Mouse (Mus musculus) embryonic fibroblast, embryonic 13.5 days (primary cell): ENCODE results near the gene Plxna2. TPM values are rescaled to one million over a fixed set of nuclear protein-coding genes. Genes with fewer than 3 reads are reported as not detected.

Source experiments
- H3K27ac ChIP-seq: 2 replicates; pipeline ENCODE4 v1.5.1; 2012; ENCODE audit warnings: low read length, control low read depth, inconsistent platforms; ENCODE audit not compliant: insufficient read depth
- H3K4me1 ChIP-seq: 2 replicates; pipeline ENCODE4 v1.6.1; 2011; ENCODE audit warnings: low read length; ENCODE audit not compliant: control insufficient read depth, insufficient read depth
- H3K4me3 ChIP-seq: 2 replicates; pipeline ENCODE4 v1.5.1; 2011; ENCODE audit warnings: mild to moderate bottlenecking, control low read depth, low read length; ENCODE audit not compliant: insufficient read depth
- CTCF ChIP-seq: IDR thresholded peaks from 2 replicates; pipeline ENCODE4 v1.5.1; 2011; ENCODE audit warnings: mild to moderate bottlenecking, control low read depth, low read length, moderate library complexity, borderline replicate concordance; ENCODE audit not compliant: insufficient read depth
- POLR2A ChIP-seq: IDR thresholded peaks from 2 replicates; pipeline ENCODE4 v1.6.1; 2011; ENCODE audit warnings: low read depth, mild to moderate bottlenecking, control low read depth, low read length, moderate library complexity
- polyA plus RNA-seq: library from polyadenylated mRNA; stranded (reverse); fragments of >200 nt; gene quantifications from 2 replicates; pipeline ENCODE4 v1.2.4, GENCODE M21; 2011; ENCODE audit warnings: low read depth; ENCODE audit not compliant: missing spikeins, insufficient read length

Plxna2 gene
- polyA plus RNA-seq, 1 experiment = 12.9 TPM

- Histone ChIP-seq H3K4me1 (no peaks in the 10 kb centered on the region), H3K4me3 (no peak overlapping the region), H3K27ac (no peak overlapping the region)
- TF ChIP-seq CTCF (no peak), POLR2A (no peak)
Observed at GRCm38 (mm10) chr1:194635411-194635810, 17.4 kb downstream of the Plxna2 start.

DNA sequence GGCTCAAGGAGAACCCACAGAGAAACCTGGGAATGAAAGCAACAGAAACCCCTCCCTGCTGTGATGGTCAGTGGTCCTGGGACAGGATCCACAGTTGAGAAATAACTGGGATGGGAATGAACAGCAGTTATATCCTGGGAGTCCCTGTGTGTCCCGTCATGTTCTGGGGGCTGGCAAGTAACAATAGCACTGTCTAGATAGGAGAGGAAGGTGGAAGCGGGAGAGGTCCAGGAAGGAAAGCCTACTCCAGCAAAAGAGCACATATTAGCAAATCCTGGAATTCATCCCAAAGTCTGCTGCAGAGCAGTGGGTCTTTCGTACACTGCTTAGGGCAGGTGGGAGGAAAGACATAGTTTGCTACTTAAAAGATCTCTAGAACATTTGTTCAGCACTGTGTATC lies 17.9 kb downstream of the Plxna2 start:
- Histone ChIP-seq H3K27ac (no peak overlapping the region), H3K4me3 (no peak overlapping the region), H3K4me1 (0 out of 2 replicates have a peak, but pooled peaks cover under 1% of the 10 kb centered on the region)
- no peak for TF ChIP-seq POLR2A
- TF ChIP-seq CTCF = no peak

DNA sequence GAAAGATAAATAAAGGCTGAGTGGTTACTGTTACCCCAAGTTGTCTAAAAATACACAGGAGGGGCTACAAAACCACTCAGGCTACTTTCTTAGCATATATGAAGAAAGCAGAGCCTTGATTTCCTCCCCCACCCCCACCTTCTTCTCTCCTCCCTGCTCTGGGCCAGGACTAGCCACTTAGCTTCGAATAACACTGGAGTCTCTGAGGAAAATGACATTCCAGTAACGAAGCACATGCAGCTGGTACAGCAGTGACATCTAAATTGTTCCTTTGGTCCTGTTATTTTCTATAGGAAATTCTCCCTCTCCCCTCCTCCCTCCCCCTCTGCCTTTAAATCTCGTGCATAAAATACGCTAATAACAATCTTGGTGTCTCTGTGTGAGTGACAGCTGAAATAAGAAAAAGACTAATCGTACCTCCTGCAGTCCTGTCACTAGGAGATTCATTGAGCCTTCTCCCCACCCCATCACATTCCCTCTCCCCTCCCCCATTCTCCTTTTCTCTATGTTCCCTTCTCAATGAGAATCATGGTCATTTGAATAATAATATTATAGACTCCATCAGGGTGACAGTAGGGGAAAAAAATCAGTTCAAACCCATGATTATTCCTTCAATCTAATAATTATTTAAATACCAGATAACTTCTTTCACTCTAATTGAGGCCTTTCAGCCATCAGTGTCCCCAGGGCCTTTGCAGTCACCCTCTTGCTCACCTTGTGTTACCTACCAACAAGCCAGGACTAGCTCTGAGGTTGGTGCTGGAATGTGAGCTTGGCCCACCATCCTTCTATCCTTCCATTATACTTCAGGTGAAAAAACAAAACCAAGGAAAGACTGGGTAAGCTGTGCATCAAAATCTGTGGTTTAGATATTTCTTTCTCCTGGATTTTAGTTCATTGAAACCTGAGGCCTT lies 19.6 kb downstream of the Plxna2 start:
- TF ChIP-seq POLR2A = no peak
- no peak for TF ChIP-seq CTCF
- Histone ChIP-seq H3K27ac (no peak overlapping the region), H3K4me1 (peaks cover 7% of the 10 kb centered on the region; the same call in 1 of the 2 replicates), H3K4me3 (no peak overlapping the region)

DNA sequence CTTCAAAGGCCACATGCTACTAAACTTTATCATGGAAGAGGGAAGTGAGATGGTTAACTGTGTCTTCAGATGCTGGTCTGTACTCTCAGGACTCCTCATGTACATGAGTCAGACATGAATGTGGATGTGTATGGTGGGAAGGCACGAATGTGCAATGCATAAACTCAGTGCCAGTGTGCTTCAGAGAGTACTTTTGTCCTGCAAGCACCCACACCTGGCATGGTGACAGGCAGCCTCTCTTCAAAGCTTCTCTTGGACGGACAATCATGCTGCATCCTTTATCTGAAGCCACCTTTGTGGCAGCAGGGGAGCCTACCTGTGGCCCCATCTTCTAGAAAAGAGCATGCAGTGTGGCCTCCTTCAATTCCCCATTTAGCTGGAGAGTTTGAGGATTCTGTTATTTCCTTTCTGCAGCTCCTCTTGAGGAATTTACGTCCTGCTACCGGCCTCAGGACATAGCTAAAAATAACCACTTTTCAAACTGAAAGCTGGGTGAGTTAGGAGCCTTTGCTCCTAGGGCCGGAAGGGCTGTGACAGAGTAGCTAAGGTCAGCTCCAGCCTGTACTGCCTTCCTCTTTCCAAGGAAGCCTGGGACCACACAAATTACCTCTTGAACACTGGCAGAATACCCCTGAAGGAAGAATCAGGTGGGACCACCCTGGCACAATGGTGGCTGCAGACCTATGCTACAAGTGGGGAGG lies 23.7 kb downstream of the Plxna2 start:
- no peak for TF ChIP-seq POLR2A
- no peak for TF ChIP-seq CTCF

DNA sequence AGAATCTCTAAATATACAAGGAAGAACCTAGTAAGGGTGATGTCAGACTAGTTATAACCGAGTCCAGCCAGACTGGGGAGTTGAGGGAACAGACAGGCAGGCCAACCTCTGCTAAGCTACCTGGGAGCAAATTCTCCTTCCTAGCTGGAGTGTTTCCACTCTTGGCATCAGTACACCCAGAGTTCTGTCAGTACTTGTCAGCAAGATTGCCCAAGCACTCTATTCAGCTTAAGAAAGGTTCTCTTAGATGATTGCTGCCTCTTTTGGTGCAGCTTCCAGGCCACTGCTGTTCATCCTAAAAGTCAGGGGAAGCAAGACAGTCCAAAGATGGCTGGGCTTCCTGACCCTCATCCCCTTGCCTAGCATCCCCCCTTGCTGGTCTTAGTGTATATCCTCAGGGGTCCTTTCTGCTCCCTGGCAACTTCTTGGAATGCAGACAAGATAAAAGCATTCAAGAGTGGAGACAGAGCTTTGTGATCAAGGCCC lies 24.3 kb downstream of the Plxna2 start:
- TF ChIP-seq POLR2A (no peak), CTCF (no peak)
- no peak overlapping the region for H3K27ac ChIP-seq
- H3K4me1 ChIP-seq = peaks cover 7% of the 10 kb centered on the region; the same call in 1 of the 2 replicates
- H3K4me3 ChIP-seq = no peak overlapping the region

More for the DNA sequence above, 23.7 kb downstream of the Plxna2 start:
- Histone ChIP-seq H3K4me1 (peaks cover 7% of the 10 kb centered on the region; the same call in 1 of the 2 replicates), H3K4me3 (no peak overlapping the region), H3K27ac (no peak overlapping the region)

GRCm38 (mm10) chr1:194643930-194644329 lies 25.9 kb downstream of the Plxna2 start:
- TF ChIP-seq CTCF = no peak
- Histone ChIP-seq H3K4me1 (peaks cover 7% of the 10 kb centered on the region; the same call in 1 of the 2 replicates), H3K27ac (no peak overlapping the region), H3K4me3 (no peak overlapping the region)

- H3K27ac ChIP-seq = no peak overlapping the region
- no peak for TF ChIP-seq CTCF
- H3K4me3 ChIP-seq = no peak overlapping the region
- peaks cover 7% of the 10 kb centered on the region; the same call in 1 of the 2 replicates for H3K4me1 ChIP-seq
Observed at GRCm38 (mm10) chr1:194645898-194646297, 27.9 kb downstream of the Plxna2 start.

DNA sequence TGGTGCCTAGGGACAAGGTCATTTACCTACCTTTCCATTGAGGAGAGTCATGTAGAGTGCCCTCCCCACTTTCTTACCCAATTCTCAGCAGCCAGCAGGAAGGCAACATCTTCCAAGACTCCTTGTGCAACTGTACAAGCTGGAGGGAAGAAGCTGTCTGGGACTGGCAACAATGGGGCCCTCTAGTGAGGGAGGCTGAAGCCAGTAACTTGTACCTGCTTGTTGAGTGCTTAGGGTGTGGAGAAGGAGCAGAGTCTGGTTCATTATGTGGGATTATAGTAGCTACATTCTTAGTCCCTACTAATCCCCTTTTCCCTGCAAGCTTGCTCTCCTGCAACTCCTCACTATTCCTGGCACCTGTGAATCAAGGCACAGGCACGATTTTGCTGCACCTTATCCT lies 32.1 kb downstream of the Plxna2 start:
- Histone ChIP-seq H3K4me1 (no peaks in the 10 kb centered on the region; the same call in 1 of the 2 replicates), H3K27ac (no peak overlapping the region), H3K4me3 (no peak overlapping the region)
- TF ChIP-seq CTCF = no peak
- TF ChIP-seq POLR2A = no peak

DNA sequence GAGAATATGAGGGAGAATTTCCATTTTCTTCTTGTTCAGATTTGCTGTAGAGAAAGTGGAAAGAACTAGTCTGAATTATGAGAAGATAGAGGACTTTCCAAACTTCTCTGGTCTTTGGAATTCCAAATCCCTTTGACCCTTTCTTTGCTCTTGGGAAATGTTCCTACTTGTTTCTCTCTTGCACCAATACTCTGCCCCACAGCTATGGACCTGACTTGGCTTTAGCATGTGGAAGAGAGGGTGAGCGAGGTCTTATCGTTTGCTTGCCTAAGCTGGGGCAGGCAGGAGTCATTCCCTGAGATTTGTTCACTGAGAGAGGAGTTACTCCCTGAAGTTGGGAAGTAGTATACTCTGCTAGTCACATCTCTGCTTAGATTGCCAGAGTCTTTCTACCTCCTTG lies 32.5 kb downstream of the Plxna2 start:
- H3K27ac ChIP-seq = no peak overlapping the region
- no peak overlapping the region for H3K4me3 ChIP-seq
- no peak for TF ChIP-seq CTCF
- no peak for TF ChIP-seq POLR2A
- no peaks in the 10 kb centered on the region; the same call in 1 of the 2 replicates for H3K4me1 ChIP-seq

DNA sequence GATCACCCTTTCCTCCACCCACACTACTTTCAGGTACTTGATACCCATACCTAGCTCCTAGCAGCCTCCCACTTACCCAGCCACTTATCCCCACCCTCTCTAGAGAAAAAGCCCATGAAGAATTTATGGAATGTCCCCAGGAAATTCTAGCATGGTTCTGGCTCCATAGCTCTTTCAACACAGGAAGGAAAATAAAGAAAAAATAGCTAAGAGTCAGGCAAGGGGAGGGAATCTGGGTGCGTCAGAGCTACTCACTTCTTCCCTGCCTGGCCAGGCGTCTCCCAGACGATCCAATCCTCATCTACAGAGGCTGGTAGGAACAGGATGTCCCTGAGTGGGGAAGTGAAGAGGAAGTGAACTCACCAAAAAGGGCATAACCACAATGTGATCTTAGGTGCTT lies 34.0 kb downstream of the Plxna2 start:
- no peak overlapping the region for H3K4me3 ChIP-seq
- peak overlapping the region; percentile 69; the same call in 1 of the 2 replicates for H3K27ac ChIP-seq
- no peaks in the 10 kb centered on the region; the same call in 1 of the 2 replicates for H3K4me1 ChIP-seq
- TF ChIP-seq CTCF (no peak), POLR2A (no peak)
